ENCODE assay signal across 13 mouse cellular contexts in genomic region chr6:31356444-31357191, GRCm38 (mm10). TPM values are rescaled to one million over a fixed set of nuclear protein-coding genes. Genes with fewer than 3 reads are reported as not detected.
DNase-seq lines count a peak whose midpoint lies in the region; ATAC-seq lines count a peak whose summit lies in the region.
"Had no signal": no experiment of that assay in that cellular context is flagged by ENCODE, and none has a peak within 500 bp of the region (broad histone marks: within the 10 kb centered on the region; RNA-seq: fewer than 3 reads in every experiment).

No protein-coding gene starts in this region.

- 73% methylated on average over 26 of the region's 26 CpGs for WGBS in neural tube, embryonic 13.5 days
- 68% methylated on average over 26 of the region's 26 CpGs for WGBS in neural tube, embryonic 15.5 days

- H3K9me3 ChIP-seq in neural tube, embryonic 13.5 days, result no peaks in the 10 kb centered on the region
- H3K9me3 ChIP-seq in neural tube, embryonic 15.5 days (replicated peaks), result no peaks in the 10 kb centered on the region
- H3K9me3 ChIP-seq: embryonic facial prominence, embryonic 13.5 days; heart, embryonic 13.5 days; limb, embryonic 12.5 days had no signal

- no peak overlapping the region for H3K4me3 ChIP-seq in neural tube, embryonic 13.5 days
- H3K4me3 ChIP-seq in neural tube, embryonic 15.5 days (replicated peaks), result no peak overlapping the region
- H3K4me3 ChIP-seq: embryonic facial prominence, embryonic 13.5 days; heart, embryonic 13.5 days; limb, embryonic 12.5 days had no signal

- peak; percentile 39 for DNase-seq in gastrocnemius, adult 18-20 months (ENCODE audit: low spot score)
- DNase-seq in gastrocnemius, postnatal 4 days (ENCODE audit: low spot score in 2 of 2), result no peak
- peak; percentile 13 to 57 for DNase-seq in left cerebral cortex, postnatal 25 days (ENCODE audit: low spot score in 2 of 2)
- no peak for DNase-seq in T-cell, adult 2 months (ENCODE audit: low spot score)

- intact Hi-C loops in left cerebral cortex, postnatal 25 days (cut with DNase I), result loop anchor here (2.0 kb wide), 1 partner anchor 140 kb away; no protein-coding TSS in a partner anchor

- H3K9ac ChIP-seq in neural tube, embryonic 13.5 days, result no peak overlapping the region
- H3K9ac ChIP-seq in neural tube, embryonic 15.5 days (replicated peaks), result no peak overlapping the region
- H3K9ac ChIP-seq: embryonic facial prominence, embryonic 13.5 days; heart, embryonic 13.5 days; limb, embryonic 12.5 days had no signal

- H3K36me3 ChIP-seq in neural tube, embryonic 13.5 days, result no peaks in the 10 kb centered on the region
- no peaks in the 10 kb centered on the region for H3K36me3 ChIP-seq in neural tube, embryonic 15.5 days
- H3K36me3 ChIP-seq: embryonic facial prominence, embryonic 13.5 days; heart, embryonic 13.5 days; limb, embryonic 12.5 days had no signal

- H3K4me2 ChIP-seq in neural tube, embryonic 13.5 days, result no peak overlapping the region
- no peak overlapping the region for H3K4me2 ChIP-seq in neural tube, embryonic 15.5 days
- H3K4me2 ChIP-seq: embryonic facial prominence, embryonic 13.5 days; heart, embryonic 13.5 days; limb, embryonic 12.5 days had no signal

- H3K4me1 ChIP-seq in neural tube, embryonic 13.5 days (replicated peaks), result peaks cover 17% of the 10 kb centered on the region
- H3K4me1 ChIP-seq in neural tube, embryonic 15.5 days, result peaks cover 11% of the 10 kb centered on the region
- H3K4me1 ChIP-seq: heart, embryonic 13.5 days; limb, embryonic 12.5 days had no signal

- peak; percentile 79; the same call in 1 of the 2 replicates for ATAC-seq in neural tube, embryonic 13.5 days (ENCODE audit: low read depth)
- ATAC-seq in neural tube, embryonic 15.5 days (ENCODE audit: low FRiP score), result no peak
- ATAC-seq in erythroid progenitor cell, adult 5-6 weeks (replicated peaks; ENCODE audit: low FRiP score, poor library complexity, severe bottlenecking), result no peak
- no peak for ATAC-seq in cerebellum, adult (ENCODE audit: insufficient number of reproducible peaks, low FRiP score, low TSS enrichment)
- ATAC-seq: CD4-positive, CD25-positive, alpha-beta regulatory T cell, adult 4 months had no signal

- peak overlapping the region; percentile 71 for H3K27ac ChIP-seq in neural tube, embryonic 13.5 days (replicated peaks)
- no peak overlapping the region for H3K27ac ChIP-seq in neural tube, embryonic 15.5 days (replicated peaks)
- H3K27ac ChIP-seq: embryonic facial prominence, embryonic 13.5 days; heart, embryonic 13.5 days; kidney, postnatal 0 days; limb, embryonic 12.5 days had no signal

- no peaks in the 10 kb centered on the region for H3K27me3 ChIP-seq in neural tube, embryonic 13.5 days
- H3K27me3 ChIP-seq in neural tube, embryonic 15.5 days (replicated peaks), result no peaks in the 10 kb centered on the region
- H3K27me3 ChIP-seq: embryonic facial prominence, embryonic 13.5 days; heart, embryonic 13.5 days; limb, embryonic 12.5 days had no signal

RNA-seq across cellular contexts. Expression of gene Mkln1, which starts 41.9 kb away (rescaled TPM):
- 100 to 1,000 TPM; 142 to 160 TPM for total RNA-seq in gastrocnemius, adult 18-20 months (2021)
- total RNA-seq in gastrocnemius, postnatal 4 days (2021), result 100 to 1,000 TPM; 108 to 129 TPM
- 155 and 169 TPM in 2 replicates for polyA plus RNA-seq in neural tube, embryonic 13.5 days (2015; fragmentation: Nextera tagmentation; extraction: Ambion mirVana)
- polyA plus RNA-seq in neural tube, embryonic 15.5 days (2015; fragmentation: Nextera tagmentation; extraction: Ambion mirVana), result 124 and 146 TPM in 2 replicates
- 100 to 1,000 TPM; 143 to 152 TPM for total RNA-seq in left cerebral cortex, postnatal 25 days (2021)
- total RNA-seq in erythroid progenitor cell, adult 5-6 weeks (2015; ENCODE audit: low replicate concordance), result 165 and 214 TPM in 2 replicates
- total RNA-seq in erythroid progenitor cell, adult 5-6 weeks (2017; ENCODE audit: low replicate concordance), result 218 and 225 TPM in 2 replicates

Comparison
In these comparisons a context has a peak if more than half of its experiments do, and no peak if none do; other contexts are left out.
1. DNase-seq: peak in gastrocnemius, adult 18-20 months (single experiment) and left cerebral cortex, postnatal 25 days (2 of 2); none in gastrocnemius, postnatal 4 days (0 of 2) and T-cell, adult 2 months (single experiment).